ENCODE assay signal across 8 mouse cellular contexts in genomic region chr5:120560616-120561311, GRCm38 (mm10). TPM values are rescaled to one million over a fixed set of nuclear protein-coding genes. Genes with fewer than 3 reads are reported as not detected.
DNase-seq lines count a peak whose midpoint lies in the region; ATAC-seq and TF ChIP-seq lines count a peak whose summit lies in the region.

No protein-coding gene starts in this region.

- no peak for TF ChIP-seq POLR2A in bone marrow macrophage, adult 2 months (IDR thresholded peaks at IDR 0.05; ENCODE audit: borderline replicate concordance, low read depth, low read length)

- H3K4me1 ChIP-seq in bone marrow macrophage, adult 2 months (ENCODE audit: control insufficient read depth, insufficient read depth, low read length): peaks cover 37% of the 10 kb centered on the region
- H3K4me1 ChIP-seq in heart, embryonic 14.5 days (ENCODE audit: control insufficient read depth in 2 of 2, insufficient read depth in 2 of 2, low read length in 2 of 2): peaks cover 25 to 30% of the 10 kb centered on the region in 2 experiments
- H3K4me1 ChIP-seq in kidney, embryonic 16.5 days (ENCODE audit: insufficient read depth, low read length): peaks cover 75% of the 10 kb centered on the region
- peaks cover 60% of the 10 kb centered on the region for H3K4me1 ChIP-seq in lung, embryonic 15.5 days
- H3K4me1 ChIP-seq in neural tube, embryonic 15.5 days: peaks cover 57% of the 10 kb centered on the region

- H3K36me3 ChIP-seq in heart, embryonic 14.5 days (ENCODE audit: control insufficient read depth, insufficient read depth, low read length): peaks cover 15% of the 10 kb centered on the region
- peaks cover 18% of the 10 kb centered on the region for H3K36me3 ChIP-seq in kidney, embryonic 16.5 days (ENCODE audit: insufficient read depth, low read length)
- H3K36me3 ChIP-seq in lung, embryonic 15.5 days: 0 out of 2 replicates have a peak, but pooled peaks cover 6% of the 10 kb centered on the region
- H3K36me3 ChIP-seq in neural tube, embryonic 15.5 days: peaks cover 7% of the 10 kb centered on the region

- H3K4me3 ChIP-seq in bone marrow macrophage, adult 2 months (ENCODE audit: insufficient read depth, low read length): peak overlapping the region; percentile 91
- H3K4me3 ChIP-seq in heart, embryonic 14.5 days (ENCODE audit: control insufficient read depth in 1 of 2, insufficient read depth in 1 of 2, low read depth in 1 of 2, low read length in 2 of 2): no peak overlapping the region
- peak overlapping the region; percentile 18 for H3K4me3 ChIP-seq in kidney, embryonic 16.5 days (ENCODE audit: low read length)
- no peak overlapping the region for H3K4me3 ChIP-seq in lung, embryonic 15.5 days
- H3K4me3 ChIP-seq in neural tube, embryonic 15.5 days (replicated peaks): no peak overlapping the region

- H3K9me3 ChIP-seq in heart, embryonic 14.5 days (ENCODE audit: control insufficient read depth, low read length): no peaks in the 10 kb centered on the region
- H3K9me3 ChIP-seq in kidney, embryonic 16.5 days (ENCODE audit: low read length): no peaks in the 10 kb centered on the region
- no peaks in the 10 kb centered on the region for H3K9me3 ChIP-seq in lung, embryonic 15.5 days
- no peaks in the 10 kb centered on the region for H3K9me3 ChIP-seq in neural tube, embryonic 15.5 days (replicated peaks)

- ATAC-seq in heart, embryonic 14.5 days (ENCODE audit: insufficient number of reproducible peaks, insufficient read depth, low FRiP score, low read depth): no peak; the same call in 1 of the 2 replicates
- peak; percentile 84 for ATAC-seq in kidney, embryonic 16.5 days (ENCODE audit: low FRiP score, low TSS enrichment)
- peak; percentile 43; the same call in 1 of the 2 replicates for ATAC-seq in lung, embryonic 15.5 days (ENCODE audit: borderline replicate concordance, extremely low read depth, low FRiP score, low TSS enrichment)
- no peak for ATAC-seq in neural tube, embryonic 15.5 days (ENCODE audit: low FRiP score)

- no peak for TF ChIP-seq CTCF in bone marrow macrophage, adult 2 months (IDR thresholded peaks at IDR 0.05; ENCODE audit: low read depth, low read length)

- DNase-seq in 3134 (ENCODE audit: extremely low read depth, insufficient read length, low spot score): peak; percentile 94
- peak; percentile 99 for DNase-seq in fibroblast of lung, adult 2 months (ENCODE audit: low read depth)
- DNase-seq in T-cell, adult 2 months (ENCODE audit: low spot score): no peak

- peak overlapping the region; percentile 37 for H3K4me2 ChIP-seq in heart, embryonic 14.5 days (ENCODE audit: low read length)
- peak overlapping the region; percentile 33 for H3K4me2 ChIP-seq in kidney, embryonic 16.5 days (replicated peaks; ENCODE audit: low read depth, low read length)
- H3K4me2 ChIP-seq in lung, embryonic 15.5 days: peak overlapping the region; percentile 38; the same call in 1 of the 2 replicates
- H3K4me2 ChIP-seq in neural tube, embryonic 15.5 days: peak overlapping the region; percentile 23

- no peak overlapping the region for H3K9ac ChIP-seq in heart, embryonic 14.5 days (ENCODE audit: low read length)
- peak overlapping the region; percentile 29; the same call in 1 of the 2 replicates for H3K9ac ChIP-seq in kidney, embryonic 16.5 days (replicated peaks; ENCODE audit: low read length)
- no peak overlapping the region for H3K9ac ChIP-seq in lung, embryonic 15.5 days
- H3K9ac ChIP-seq in neural tube, embryonic 15.5 days (replicated peaks): no peak overlapping the region

- WGBS in heart, embryonic 14.5 days: 33% methylated on average over 15 of the region's 16 CpGs
- WGBS in kidney, embryonic 16.5 days: 5% methylated on average over 16 of the region's 16 CpGs
- WGBS in lung, embryonic 15.5 days: 8% methylated on average over 16 of the region's 16 CpGs
- 10% methylated on average over 16 of the region's 16 CpGs for WGBS in neural tube, embryonic 15.5 days

- H3K27ac ChIP-seq in bone marrow macrophage, adult 2 months (ENCODE audit: insufficient read depth, low read depth, low read length): peak overlapping the region; percentile 98
- H3K27ac ChIP-seq in heart, embryonic 14.5 days (replicated peaks in 1 of 2; ENCODE audit: control insufficient read depth in 1 of 2, insufficient read depth in 1 of 2, low read depth in 2 of 2, low read length in 2 of 2): peak overlapping the region in 1 of 2 experiments; percentile 53; a peak in 1 of 4 replicates
- peak overlapping the region; percentile 92 for H3K27ac ChIP-seq in kidney, embryonic 16.5 days (ENCODE audit: low read length)
- peak overlapping the region; percentile 70 for H3K27ac ChIP-seq in lung, embryonic 15.5 days
- H3K27ac ChIP-seq in neural tube, embryonic 15.5 days (replicated peaks): peak overlapping the region; percentile 70

- H3K27me3 ChIP-seq in heart, embryonic 14.5 days (ENCODE audit: control insufficient read depth, insufficient read depth, low read length): no peaks in the 10 kb centered on the region
- H3K27me3 ChIP-seq in kidney, embryonic 16.5 days (ENCODE audit: insufficient read depth, low read length): no peaks in the 10 kb centered on the region
- H3K27me3 ChIP-seq in lung, embryonic 15.5 days: no peaks in the 10 kb centered on the region
- no peaks in the 10 kb centered on the region for H3K27me3 ChIP-seq in neural tube, embryonic 15.5 days (replicated peaks)

RNA-seq across cellular contexts. Expression of gene Tpcn1, which starts 27.7 kb away (rescaled TPM):
- polyA plus RNA-seq in bone marrow macrophage, adult 2 months (2012; ENCODE audit: insufficient read depth, insufficient read length, missing spikeins): 104 and 121 TPM in 2 replicates
- polyA plus RNA-seq in heart, embryonic 14.5 days (2014; fragmentation: Nextera tagmentation; extraction: Ambion mirVana): 14.5 and 17.1 TPM in 2 replicates
- 30.6 and 34.1 TPM in 2 replicates for polyA plus RNA-seq in kidney, embryonic 16.5 days (2015; fragmentation: Nextera tagmentation; extraction: Ambion mirVana)
- 18.6 and 20.3 TPM in 2 replicates for polyA plus RNA-seq in lung, embryonic 15.5 days (2015; fragmentation: Nextera tagmentation; extraction: Ambion mirVana)
- 20.9 and 21.7 TPM in 2 replicates for polyA plus RNA-seq in neural tube, embryonic 15.5 days (2015; fragmentation: Nextera tagmentation; extraction: Ambion mirVana)

RNA-seq across cellular contexts. Expression of gene Iqcd, which starts 28.1 kb away (rescaled TPM):
- polyA plus RNA-seq in bone marrow macrophage, adult 2 months (2012; ENCODE audit: insufficient read depth, insufficient read length, missing spikeins): 1.2 TPM in 1 of 2 replicates, not detected in the other
- polyA plus RNA-seq in heart, embryonic 14.5 days (2014; fragmentation: Nextera tagmentation; extraction: Ambion mirVana): 0.43 TPM in 1 of 2 replicates, not detected in the other
- 1.5 TPM in 2 replicates for polyA plus RNA-seq in kidney, embryonic 16.5 days (2015; fragmentation: Nextera tagmentation; extraction: Ambion mirVana)
- polyA plus RNA-seq in lung, embryonic 15.5 days (2015; fragmentation: Nextera tagmentation; extraction: Ambion mirVana): 0.34 and 0.64 TPM in 2 replicates
- 1.3 and 1.5 TPM in 2 replicates for polyA plus RNA-seq in neural tube, embryonic 15.5 days (2015; fragmentation: Nextera tagmentation; extraction: Ambion mirVana)

RNA-seq across cellular contexts. Expression of gene Slc8b1, which starts 49.8 kb away (rescaled TPM):
- 73.1 and 79.4 TPM in 2 replicates for polyA plus RNA-seq in bone marrow macrophage, adult 2 months (2012; ENCODE audit: insufficient read depth, insufficient read length, missing spikeins)
- 3.1 TPM in 2 replicates for polyA plus RNA-seq in heart, embryonic 14.5 days (2014; fragmentation: Nextera tagmentation; extraction: Ambion mirVana)
- polyA plus RNA-seq in kidney, embryonic 16.5 days (2015; fragmentation: Nextera tagmentation; extraction: Ambion mirVana): 10.1 and 14.2 TPM in 2 replicates
- polyA plus RNA-seq in lung, embryonic 15.5 days (2015; fragmentation: Nextera tagmentation; extraction: Ambion mirVana): 6.6 and 6.7 TPM in 2 replicates
- 2.8 and 4.4 TPM in 2 replicates for polyA plus RNA-seq in neural tube, embryonic 15.5 days (2015; fragmentation: Nextera tagmentation; extraction: Ambion mirVana)

RNA-seq across cellular contexts. Expression of gene Rita1, which starts 51.6 kb away (rescaled TPM):
- polyA plus RNA-seq in bone marrow macrophage, adult 2 months (2012; ENCODE audit: insufficient read depth, insufficient read length, missing spikeins): 3.8 and 4.0 TPM in 2 replicates
- 5.6 and 6.2 TPM in 2 replicates for polyA plus RNA-seq in heart, embryonic 14.5 days (2014; fragmentation: Nextera tagmentation; extraction: Ambion mirVana)
- polyA plus RNA-seq in kidney, embryonic 16.5 days (2015; fragmentation: Nextera tagmentation; extraction: Ambion mirVana): 18.0 and 18.4 TPM in 2 replicates
- polyA plus RNA-seq in lung, embryonic 15.5 days (2015; fragmentation: Nextera tagmentation; extraction: Ambion mirVana): 11.1 and 11.6 TPM in 2 replicates
- 29.4 and 34.0 TPM in 2 replicates for polyA plus RNA-seq in neural tube, embryonic 15.5 days (2015; fragmentation: Nextera tagmentation; extraction: Ambion mirVana)

RNA-seq across cellular contexts. Expression of gene Ddx54, which starts 51.8 kb away (rescaled TPM):
- polyA plus RNA-seq in bone marrow macrophage, adult 2 months (2012; ENCODE audit: insufficient read depth, insufficient read length, missing spikeins): 20.3 and 20.4 TPM in 2 replicates
- polyA plus RNA-seq in heart, embryonic 14.5 days (2014; fragmentation: Nextera tagmentation; extraction: Ambion mirVana): 17.9 and 18.9 TPM in 2 replicates
- 53.7 and 54.8 TPM in 2 replicates for polyA plus RNA-seq in kidney, embryonic 16.5 days (2015; fragmentation: Nextera tagmentation; extraction: Ambion mirVana)
- polyA plus RNA-seq in lung, embryonic 15.5 days (2015; fragmentation: Nextera tagmentation; extraction: Ambion mirVana): 37.8 and 41.1 TPM in 2 replicates
- 35.7 and 42.0 TPM in 2 replicates for polyA plus RNA-seq in neural tube, embryonic 15.5 days (2015; fragmentation: Nextera tagmentation; extraction: Ambion mirVana)

Comparison
In these comparisons a context has a peak if more than half of its experiments do, and no peak if none do; other contexts are left out.
1. H3K4me3 ChIP-seq: peak in bone marrow macrophage, adult 2 months (single experiment) and kidney, embryonic 16.5 days (single experiment); none in heart, embryonic 14.5 days (0 of 2), lung, embryonic 15.5 days (single experiment) and neural tube, embryonic 15.5 days (single experiment).
2. ATAC-seq: peak in kidney, embryonic 16.5 days (single experiment) and lung, embryonic 15.5 days (single experiment); none in heart, embryonic 14.5 days (single experiment) and neural tube, embryonic 15.5 days (single experiment).
3. Peak in every context shown above with its lines, with median percentiles within 50 percentile points of each other: H3K4me2 ChIP-seq.